Mouse (Mus musculus): ENCODE data around the gene Iqck.

Iqck gene

DNA sequence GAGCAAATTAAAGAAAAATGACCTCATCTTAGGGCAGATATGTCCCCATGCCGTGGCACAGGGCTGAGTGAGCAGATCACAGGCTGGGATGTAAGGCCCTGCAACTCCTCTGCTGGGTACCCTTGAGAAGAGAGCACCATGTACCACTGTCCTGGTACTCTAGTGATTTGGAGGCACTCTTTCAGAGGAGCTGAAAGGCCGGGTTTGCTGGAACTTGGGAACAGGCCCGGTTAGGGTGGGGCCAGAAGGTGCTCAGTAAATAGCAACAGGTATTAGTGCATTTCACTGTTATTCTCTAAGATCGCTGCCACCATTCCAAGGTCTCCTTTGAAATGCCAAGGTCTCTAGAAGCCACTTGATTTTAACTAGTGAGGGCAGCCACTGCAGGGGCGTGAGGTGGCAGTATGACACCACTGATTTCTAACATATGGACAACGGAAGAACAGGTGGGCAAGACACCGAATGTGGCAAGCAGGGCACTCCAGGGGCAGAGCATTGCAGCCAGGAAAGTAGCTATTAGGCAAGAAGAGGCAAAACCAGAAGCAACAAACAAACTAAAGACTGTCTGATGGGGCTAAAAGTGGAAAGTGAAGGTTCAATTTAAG is 59.1 kb downstream of the Iqck start:
- no peak for DNase-seq (ENCODE audit: low read depth)

DNA sequence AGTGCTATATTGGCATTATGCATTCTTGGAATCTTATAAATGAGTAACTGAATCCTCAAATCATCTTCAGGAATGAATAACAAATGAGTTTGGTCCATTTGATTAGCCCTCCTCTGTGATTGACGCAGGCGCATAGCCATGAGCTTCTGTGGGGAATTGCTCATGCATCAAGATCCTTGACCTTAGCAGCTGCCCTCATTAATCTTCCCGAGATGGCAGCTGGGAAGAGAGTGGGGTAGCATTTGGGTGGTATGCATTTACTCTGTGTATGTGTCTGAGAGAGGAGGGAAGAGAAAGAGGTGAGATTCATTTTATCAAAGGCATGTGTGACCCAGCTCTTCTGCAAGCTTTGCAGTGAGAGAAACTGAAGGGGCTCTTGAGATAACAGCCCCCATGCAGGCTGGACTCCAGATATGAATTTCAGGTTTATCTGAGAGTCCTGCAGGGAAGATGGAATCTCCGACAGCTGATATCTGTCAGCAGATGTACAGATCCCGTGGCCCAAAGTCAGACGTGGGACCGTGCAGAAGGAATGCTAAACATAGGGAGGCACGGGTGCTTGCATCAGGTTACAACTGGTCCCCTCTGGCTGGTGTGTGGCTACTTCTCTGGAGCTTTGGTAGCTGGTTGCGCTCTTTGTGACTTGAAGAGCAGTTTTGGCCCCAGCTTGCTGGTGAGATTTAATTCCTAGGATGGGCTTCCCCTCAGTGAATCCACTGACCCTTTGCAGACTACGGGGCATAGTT is 63.9 kb downstream of the Iqck start:
- DNase-seq (ENCODE audit: low read depth) = no peak

DNA sequence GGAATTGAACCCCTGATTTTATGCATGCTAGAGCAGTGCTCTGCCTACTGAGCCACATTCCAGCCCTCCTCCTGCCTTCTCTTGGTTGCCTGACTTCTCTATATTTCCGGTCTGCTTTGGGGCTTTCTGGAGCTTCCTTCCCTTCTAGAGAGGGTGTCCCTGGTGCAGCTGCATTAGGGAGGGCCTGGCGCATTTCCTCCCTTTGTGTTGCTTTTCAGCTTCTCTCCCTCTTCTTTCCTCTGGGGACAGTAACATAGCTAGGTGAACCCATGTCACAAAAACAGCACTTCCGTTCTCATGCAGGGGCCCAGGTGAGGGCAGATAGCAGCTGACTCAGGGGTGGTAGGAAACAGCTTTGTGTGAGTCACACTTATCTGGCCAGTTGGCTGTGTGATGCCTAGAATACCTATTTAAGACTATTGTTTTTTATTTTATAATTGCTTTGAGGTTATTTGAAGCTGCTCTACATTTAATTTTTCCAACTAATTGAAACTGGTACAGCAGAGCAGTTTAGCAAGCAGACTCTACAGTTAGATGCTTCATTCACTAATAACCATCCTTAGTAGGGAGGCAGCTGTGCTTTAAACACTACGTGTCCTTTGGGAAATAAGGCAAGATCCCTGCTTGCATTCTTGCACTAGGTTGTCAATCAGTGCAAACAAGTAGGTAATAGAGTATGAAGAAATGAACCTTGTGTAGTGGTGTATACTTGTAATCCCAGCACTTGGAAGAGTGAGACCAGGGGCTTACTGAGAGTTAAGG is 67.1 kb downstream of the Iqck start:
- no peak for DNase-seq (ENCODE audit: low read depth)

DNA sequence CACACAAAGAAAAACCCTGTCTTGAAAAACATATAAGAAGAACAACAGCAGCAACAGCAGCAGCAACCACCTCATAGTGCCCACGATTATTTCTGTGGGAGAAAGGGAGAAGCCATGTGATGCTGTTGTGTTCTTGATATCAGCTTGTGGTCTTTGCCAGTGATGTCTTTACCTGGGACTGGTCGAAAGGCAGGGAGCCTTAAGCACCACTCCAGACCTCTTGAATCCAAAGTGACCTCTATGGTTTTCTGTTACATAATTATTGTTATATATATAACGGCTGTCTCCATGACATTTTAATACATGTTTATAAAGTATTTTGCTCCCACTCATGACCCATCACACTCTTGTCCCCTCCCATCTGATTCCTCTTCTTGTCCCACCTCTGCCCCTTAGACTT is 70.0 kb downstream of the Iqck start:
- no peak for DNase-seq (ENCODE audit: low read depth)

DNA sequence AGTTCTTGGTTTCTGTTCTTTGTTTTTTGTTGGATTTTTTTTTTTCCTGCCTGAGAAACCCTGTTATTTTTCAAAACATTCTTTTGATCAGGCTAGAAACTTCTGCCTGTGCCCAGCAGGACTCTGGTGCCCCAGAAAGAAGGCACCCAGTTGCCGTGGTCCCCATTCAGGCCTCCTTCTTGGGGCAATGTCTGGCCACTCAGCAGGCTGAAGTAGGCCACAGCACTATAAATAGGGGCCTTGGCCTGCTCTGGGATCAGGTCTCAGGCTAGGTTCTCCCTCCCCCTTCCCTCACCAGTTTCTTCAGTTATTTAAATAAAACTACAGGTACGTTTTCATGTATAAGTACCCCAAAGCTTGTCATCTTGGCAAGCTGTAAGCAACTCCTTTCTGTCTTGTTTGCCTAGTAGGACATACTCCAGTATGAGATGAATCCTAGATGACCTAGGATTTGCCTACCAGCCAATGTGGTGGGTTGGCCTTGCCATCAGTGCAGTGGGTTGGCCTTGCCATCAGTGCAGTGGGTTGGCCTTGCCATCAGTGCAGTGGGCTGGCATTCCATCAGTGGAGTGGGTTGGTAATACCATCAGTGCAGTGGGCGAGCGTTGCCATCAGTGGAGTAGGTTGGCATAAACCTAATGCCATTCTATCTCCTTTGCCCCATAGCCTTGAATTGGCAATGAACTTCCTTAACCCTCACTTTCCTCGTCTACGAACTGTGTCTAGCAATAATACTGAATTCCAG is 71.1 kb downstream of the Iqck start:
- no peak for DNase-seq (ENCODE audit: low read depth)

DNA sequence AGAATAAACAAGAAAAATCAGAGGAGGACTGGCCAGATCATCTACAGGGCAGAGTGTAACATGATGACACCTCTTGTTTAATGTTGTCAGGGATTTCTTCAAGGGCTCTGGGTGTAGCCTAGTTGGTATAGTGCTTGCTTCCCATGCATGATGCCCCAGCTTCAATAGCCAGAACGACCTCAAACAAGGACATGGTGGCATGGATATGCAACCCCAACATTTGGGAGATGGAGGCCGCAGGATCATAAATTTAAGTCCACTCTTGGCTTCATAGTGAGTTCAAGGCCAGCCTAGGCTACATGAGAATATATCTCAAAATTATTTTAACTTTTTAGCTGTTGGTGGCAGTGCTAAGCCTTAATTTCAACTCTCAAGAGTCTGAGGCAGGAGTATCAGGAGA is 71.7 kb downstream of the Iqck start:
- DNase-seq (ENCODE audit: low read depth) = no peak

DNA sequence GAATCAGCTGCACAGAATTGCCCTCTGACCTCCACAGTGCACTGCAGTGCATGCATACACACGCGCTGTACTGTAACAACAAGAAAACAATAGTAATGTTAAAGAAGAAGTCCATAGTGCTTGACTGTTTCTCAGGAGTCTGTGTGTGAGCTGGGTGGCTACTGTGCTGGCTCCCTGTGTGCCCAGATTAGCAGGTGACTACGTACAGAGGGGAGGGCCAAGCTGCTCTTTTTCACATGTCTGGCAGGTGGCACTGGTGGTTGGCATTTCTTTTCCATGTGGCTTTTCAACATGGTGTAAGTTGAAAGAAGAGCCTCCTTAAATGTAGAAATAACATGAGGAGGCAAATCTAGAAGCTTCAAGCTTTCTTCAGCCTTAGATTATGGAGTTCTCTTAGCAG is 72.8 kb downstream of the Iqck start:
- DNase-seq (ENCODE audit: low read depth) = no peak

DNA sequence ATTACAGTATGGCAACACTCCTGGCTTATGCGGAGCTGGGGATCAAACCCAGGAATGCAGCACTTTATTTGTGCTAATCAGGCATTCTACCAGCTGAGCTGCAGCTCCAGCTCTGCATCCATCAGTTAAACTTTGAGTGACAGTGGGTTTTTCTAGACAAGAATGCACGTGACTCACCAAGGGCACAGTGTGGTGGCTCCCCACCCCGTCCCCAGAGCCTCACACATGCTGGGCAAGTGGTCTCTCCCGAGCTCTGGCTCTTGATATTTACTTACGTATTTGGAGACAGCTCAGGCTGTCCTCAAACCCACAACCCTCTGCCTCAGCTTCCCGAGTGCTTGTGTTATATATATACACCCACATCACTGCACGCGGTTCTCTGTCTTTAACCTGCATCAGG is 73.4 kb downstream of the Iqck start:
- DNase-seq (ENCODE audit: low read depth) = no peak

DNA sequence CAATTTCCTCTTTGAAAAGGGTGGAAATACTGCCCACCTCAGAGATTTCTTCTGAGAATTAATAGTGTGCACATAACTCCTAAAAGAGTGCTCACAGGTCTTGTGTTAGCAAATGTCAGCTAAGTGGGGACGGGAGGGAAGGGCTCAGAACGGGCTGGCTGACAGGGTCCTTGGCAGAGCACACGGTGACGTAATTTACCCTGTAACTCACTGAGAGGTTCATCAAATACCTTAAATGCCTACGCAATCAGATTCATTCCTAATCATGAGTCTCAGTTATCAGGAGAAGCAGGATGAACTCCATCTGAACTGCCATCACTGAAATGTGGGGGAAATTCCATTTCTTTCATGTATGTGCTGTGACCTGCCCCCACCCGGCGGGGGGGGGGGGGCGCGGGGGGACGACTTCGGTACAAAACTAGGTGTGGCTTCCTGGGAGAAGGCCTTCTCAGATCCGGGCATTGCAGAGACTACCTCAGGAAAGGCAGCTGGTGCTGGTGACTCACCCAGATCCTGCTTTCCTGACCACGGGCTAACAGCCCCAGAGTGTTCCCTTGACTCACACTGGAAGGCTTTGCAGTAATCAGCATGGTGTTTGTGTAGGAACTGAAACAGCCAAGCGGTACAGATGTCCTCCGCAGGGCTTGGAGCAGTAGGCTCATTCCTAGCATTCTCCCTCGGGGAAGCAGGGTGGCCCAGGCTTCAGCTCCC is 74.2 kb downstream of the Iqck start:
- peak; percentile 91 for DNase-seq (ENCODE audit: low read depth)

DNA sequence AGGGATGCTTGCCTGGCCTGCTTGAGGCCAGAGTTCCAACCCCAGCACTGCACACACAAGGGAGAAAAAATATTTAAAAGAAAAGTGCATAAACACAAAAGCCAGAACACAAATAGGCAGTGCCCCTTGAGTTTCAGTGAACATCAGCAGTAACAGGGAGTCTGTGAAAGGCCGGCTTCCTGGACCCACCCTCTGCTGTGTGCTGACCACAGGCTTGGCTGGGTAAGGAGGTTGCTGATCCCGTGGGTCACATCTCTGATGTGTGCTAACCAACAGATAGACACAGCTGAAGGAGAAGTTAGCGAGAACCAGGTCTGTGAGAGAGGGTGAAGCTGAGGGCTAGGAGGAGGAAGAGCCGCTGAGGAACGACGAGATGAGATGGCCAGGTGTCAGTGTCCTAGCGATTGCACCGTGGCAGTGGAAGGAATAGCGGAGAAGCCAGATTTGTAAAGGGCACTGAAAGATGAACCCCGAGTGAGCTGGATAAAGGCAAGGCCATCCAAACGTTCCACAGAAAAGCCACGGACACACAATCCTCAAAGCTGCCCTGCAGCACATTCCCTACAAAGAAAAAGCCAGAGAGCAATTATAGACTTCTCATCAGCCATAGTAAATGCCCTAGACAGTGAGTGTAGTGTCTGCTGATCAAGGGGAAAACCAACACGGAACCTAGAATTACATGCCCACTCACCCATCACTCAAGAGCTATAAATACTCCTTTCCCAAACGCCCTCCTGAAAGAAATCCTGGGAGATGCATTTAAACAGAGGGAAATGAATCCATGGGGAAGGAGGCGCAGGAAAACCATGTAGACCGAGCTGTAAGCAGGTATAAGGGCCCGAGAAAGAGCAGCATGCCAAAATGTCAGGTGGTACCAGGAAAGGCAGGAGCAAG is 76.2 kb downstream of the Iqck start:
- DNase-seq (ENCODE audit: low read depth) = no peak

DNA sequence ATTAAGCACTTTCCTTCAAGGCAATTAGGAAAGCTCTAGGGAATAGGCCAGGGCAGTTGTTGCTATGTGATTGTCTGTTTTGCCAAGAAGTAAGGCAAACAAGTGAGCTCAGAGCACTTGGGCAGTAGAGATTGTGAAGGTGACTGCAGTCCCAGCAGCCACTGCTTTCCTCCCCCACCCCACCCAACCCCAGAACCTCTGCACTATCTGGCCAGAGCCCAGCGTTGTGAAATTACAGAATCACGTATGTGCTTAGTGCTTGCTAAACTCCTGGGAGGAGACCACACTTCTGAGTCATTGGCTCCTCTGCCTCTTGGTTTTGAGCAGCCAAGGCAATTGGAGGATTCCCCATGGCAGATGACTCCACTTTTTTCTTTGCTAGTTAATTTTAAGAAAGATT is 79.8 kb downstream of the Iqck start:
- peak; percentile 83 for DNase-seq (ENCODE audit: low read depth)

DNA sequence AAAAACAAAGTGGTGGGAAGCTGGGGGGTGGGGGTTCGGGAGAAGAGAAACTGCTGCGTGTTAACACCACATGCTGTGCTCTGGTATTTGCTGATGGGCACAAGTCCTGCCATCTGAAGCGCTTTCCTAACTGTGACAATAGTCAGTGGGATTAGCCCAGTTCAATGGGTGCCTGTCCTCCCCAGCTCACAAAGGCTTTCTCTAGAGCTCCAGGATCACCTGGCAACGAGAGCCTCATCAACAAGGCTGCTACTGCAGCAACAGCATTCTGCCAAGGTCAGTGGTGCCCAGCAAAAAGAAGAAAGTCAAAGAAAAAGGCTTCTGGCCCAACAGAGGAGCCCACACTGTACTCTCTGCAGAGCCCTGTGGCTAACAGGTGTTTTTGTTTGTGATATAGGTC is 81.3 kb downstream of the Iqck start:
- DNase-seq (ENCODE audit: low read depth) = no peak

DNA sequence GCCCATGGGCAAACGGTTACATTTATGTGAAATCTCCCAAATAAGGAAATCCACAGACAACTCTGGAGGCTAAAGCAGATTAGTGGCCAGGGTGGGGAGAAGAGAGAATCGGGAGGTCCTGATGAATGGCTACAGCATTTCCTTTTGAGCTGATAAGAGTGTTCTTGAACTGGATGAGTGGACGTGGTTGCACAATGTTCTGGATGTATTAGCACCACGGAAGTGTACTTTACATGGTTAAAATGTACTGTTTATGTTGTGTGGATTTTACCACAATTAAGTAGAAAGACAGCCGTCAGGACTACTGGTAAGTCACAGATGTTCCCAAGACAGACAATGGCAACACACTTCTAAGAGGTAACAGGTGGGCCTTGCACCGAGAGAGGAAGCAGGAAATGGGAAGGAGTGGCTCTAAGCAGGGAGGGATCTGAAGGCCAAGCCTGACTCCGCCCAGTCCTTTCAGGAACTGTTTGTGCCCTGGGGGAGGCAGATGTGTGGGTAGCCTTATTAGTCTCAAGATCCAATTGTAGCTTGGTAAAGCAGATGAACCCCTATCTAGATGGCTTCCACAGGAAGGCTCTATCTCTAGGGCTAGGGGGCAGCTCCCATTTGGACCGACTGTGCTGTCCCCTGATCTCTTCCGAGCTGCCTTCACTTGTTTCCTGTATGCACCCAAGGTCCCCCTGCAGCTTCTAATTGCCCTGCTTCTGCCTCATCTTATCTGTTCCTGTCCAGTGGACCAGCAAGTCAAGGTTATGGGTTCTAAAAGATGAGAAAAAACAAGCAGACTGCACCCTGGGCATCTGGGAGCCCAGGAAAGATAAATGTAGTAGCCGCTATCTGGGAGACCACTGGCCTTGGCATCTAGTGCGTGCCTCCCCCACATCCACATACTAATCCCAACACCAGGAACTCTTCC is 82.2 kb downstream of the Iqck start:
- DNase-seq (ENCODE audit: low read depth) = no peak

DNA sequence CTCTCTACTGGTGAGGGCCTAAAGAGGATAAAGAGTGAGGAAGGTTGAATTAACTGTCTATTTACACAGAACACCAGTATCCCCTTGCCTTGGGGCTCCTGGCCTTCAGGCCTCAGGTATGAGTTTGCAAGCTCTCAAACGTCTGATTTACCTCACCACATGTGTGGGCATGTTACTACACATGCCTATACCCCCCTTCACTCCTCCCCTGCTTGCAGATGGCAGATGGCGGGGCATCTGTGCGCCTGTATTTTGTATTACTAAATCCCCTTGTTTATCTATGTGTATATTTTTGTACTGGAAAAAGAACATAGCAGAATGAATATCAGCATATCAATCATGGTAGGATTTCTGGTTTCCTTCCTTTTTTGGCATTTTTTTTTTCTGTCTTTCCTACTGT is 86.7 kb downstream of the Iqck start:
- no peak for DNase-seq (ENCODE audit: low read depth)

DNA sequence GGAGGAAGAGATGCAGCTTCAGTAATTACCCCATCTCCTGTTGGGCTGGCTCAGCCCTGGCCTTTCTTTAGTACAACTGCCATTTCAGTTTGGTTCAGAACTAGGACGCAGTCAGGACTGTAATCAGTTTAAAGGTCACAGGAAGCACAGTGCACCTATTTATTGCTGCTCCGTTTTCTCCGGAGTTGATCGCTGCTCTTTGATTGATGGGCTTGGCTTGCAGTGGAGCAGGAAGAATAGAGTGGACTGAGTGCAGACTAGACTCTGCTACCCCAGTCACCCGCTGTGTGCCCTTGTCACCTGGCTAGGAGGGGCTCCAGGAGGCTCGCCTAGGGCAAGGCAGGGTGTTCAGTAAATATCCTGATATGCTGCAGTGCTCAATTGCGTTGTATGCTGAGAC is 87.6 kb downstream of the Iqck start:
- no peak for DNase-seq (ENCODE audit: low read depth)

DNA sequence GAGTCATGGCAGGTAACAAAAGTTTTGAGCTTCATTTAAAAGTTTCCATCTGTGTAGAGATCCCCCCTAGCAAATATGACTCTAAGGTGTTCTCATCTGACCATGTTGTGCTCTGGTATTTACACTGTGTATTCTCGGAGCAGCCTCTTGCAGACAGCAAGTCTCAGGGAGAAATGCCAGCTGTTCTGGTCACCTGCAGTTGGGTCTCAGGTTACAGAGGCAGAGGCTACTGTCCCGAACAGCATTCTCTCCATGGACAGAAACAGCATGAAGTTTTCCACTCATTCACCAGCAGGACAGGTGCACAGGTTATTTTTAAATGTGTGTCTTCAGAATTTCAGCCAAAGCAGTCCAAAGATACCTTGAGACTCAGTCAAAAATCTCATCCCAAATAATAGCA is 89.3 kb downstream of the Iqck start:
- DNase-seq (ENCODE audit: low read depth) = no peak

DNA sequence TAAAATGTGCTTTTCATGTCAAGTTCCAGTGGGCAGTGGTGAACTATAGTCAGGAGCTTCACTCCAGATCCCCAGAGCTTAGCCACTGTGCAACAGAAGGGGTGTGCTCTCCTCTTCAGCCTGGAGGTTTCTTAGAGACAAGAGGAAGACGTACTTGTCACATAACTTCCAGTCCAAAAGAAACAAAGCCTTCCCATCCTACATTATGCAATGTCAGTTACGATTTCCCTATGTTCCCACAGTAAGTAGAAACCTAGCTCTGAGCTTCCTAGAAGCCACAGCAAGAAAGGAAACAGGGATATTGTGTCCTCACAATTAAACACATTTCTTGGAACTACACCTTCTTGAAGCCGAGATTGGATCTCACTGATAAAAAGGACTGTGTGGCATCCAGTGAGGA is 91.7 kb downstream of the Iqck start:
- DNase-seq (ENCODE audit: low read depth) = no peak

DNA sequence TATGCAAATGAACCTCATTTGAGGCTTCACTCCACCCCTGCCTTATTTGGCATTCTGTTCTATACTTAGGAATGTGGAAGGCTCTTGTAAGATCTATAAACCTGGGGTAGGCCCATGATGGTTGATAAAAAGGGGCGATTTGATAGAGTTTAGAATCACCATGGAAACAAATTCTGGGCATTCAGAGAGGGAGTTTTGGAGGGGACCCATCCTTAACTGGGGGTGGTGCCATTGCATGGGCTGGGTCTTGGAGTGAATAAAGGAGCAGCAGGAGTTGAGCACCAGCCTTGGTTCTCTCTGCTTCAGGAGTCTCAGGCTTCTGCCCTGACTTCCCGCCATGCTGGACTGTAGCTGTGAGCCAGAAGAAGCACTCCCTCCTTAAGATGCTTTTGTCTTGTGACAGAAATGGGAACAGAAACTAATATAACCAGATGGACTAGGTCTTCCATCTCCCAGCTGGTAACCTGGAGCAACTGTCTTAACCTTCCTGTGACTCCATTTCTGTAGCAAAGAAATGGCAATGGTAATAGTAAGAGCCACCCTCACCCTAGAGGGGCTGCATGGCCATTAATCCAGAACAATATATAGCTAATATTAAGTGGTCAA is 93.2 kb downstream of the Iqck start:
- DNase-seq (ENCODE audit: low read depth) = no peak

DNA sequence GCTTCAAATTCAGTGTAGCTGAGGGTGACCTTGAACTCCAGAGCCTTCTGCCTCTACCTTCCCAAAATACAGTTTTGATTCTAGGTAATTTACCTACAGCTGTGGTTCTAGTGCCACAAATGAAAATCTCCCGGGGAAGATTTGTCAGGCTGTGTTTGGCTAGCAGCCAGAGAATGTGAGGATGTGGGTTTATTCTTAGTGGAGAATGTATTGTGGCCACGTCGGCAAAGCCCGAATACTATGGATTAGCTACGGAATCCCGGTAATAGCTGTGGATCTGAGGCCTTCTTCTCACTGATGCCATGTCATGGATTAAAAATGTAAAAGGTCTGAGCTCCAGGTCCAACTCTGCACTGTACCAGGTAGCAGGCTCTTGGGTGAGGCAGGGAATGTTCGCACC is 94.2 kb downstream of the Iqck start:
- no peak for DNase-seq (ENCODE audit: low read depth)

All from fibroblast of lung, adult 2 months (primary cell).